Mouse (Mus musculus) embryo, embryonic 11.5 days (tissue): Measurements from ENCODE around the gene Tjp1.

ENCODE experiments used
- DNase-seq: peaks from one replicate; pipeline ENCODE4 v3.0.0-alpha.2; 2012; ENCODE audit warnings: low read depth, low spot score

Tjp1 gene

DNA sequence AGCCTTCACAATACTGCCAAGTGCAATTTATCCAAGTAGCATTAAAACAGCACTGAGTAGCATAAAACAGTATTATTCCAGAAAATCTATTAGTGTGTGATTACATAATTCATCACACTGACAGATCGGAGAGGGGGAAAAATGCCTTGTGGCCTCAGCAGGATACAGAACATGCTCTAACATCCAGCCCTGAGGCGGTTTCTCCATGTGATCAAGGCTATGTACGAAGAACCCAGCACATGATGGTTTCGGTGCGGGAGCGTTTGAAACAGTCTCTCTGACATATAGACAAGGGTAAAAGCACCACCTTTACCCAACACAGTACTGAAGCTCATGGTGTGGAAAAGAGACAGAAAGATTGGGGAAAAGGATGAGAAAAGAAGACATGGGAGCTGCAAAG, 38.4 kb downstream of the Tjp1 start:
- DNase-seq: no peak

DNA sequence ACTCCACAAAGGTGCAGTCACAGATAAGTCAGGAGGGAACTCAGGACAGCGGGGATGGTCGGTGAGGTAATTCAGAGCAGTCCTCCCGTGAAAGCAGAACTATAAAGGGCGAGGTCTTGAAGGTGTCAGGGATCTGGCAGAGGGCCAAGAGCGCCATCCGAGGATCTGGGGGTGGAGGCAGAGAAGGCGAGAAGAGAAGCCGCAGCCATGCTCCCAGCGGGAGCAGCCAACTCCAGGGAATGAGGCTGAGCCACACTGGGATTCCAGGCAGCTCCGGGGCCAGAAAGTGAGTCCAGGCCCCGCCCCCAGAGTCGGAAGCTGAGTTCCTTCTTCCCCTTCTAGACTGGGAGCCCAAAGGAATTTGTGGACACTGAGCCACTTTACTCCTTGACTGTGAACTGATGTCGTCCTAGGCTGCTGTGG, 41.3 kb downstream of the Tjp1 start:
- DNase-seq: no peak

- no peak for DNase-seq
Observed at GRCm38 (mm10) chr7:65484170-65484778, 43.3 kb downstream of the Tjp1 start.

GRCm38 (mm10) chr7:65482216-65482615, 45.4 kb downstream of the Tjp1 start:
- no peak for DNase-seq

DNA sequence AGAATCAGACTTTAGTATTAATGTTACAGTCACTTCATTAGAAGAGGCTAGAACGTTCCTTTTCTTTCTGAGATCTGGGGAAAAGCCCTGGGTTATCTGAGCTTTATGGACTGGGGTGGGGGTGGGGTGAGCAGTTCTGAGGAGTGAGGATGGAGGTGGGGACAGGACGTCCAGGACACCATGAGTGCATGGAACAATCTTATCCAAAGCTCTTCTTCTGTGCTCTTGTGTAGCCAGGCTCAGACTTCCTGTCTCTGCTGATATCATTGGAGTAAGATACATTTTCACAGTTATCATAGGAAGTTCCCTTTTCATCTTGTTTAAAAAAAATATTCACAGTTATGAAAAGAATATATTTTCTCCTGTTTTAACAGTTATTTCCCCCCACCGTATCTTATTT, 55.5 kb downstream of the Tjp1 start:
- DNase-seq: no peak

DNA sequence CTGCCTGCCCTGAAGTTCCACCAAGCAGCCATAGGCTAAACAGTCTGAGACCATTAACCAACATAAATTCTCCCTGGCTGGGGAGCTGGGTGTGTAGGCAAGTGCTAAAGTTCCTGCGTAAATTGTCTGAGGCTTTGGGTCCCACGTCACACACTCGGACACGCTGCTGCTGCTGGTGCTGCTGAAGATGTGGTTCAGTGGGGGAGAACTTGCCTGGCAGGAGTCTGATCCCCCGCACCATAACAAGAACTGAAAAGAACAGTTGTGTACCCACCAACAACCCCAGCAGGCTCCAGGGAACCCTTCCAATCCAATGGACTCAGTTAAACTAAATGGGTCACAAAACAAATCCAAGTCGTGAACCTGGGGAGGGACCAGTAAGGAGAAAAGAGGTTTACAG, 56.2 kb downstream of the Tjp1 start:
- no peak for DNase-seq

- no peak for DNase-seq
Observed at GRCm38 (mm10) chr7:65470214-65470613, 57.4 kb downstream of the Tjp1 start.

DNA sequence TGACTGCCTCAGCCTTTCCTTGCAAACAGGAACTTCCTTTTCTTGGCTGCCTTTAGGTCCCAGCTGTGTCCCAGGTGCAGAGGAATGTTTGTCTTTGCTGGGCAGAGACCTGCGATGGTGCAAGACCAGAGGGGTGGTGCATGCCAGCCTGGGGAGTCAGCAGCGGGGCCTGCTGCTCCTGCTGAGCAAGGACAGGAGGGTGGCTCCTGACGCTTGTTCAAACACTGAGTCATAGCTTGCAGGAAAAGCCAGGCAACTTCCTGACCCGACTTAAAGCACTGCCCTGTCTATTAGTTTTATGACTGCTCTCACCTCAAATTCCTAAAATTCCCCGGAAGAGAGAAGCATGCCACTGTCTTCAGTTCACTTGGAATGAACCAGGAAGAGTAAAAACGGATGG, 57.9 kb downstream of the Tjp1 start:
- no peak for DNase-seq

DNA sequence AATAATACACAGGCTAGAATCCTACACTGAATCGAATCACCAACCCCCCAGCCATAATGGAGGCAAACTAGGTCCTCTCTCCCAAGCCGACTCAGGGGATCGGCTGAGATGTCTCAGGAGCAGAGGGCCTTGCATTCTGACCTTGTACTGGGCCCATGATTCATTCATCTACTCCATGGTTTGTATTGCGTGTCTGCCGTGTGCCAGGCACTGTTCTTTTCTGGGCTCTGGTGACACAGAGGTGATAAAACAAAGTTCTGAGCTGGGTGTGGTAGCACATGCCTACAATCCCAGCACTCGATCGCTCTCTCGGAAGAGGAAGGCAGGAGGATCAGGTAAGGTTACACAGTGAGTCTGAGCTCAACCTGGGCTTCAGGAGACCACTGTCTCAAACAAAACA, 59.4 kb downstream of the Tjp1 start:
- no peak for DNase-seq

DNA sequence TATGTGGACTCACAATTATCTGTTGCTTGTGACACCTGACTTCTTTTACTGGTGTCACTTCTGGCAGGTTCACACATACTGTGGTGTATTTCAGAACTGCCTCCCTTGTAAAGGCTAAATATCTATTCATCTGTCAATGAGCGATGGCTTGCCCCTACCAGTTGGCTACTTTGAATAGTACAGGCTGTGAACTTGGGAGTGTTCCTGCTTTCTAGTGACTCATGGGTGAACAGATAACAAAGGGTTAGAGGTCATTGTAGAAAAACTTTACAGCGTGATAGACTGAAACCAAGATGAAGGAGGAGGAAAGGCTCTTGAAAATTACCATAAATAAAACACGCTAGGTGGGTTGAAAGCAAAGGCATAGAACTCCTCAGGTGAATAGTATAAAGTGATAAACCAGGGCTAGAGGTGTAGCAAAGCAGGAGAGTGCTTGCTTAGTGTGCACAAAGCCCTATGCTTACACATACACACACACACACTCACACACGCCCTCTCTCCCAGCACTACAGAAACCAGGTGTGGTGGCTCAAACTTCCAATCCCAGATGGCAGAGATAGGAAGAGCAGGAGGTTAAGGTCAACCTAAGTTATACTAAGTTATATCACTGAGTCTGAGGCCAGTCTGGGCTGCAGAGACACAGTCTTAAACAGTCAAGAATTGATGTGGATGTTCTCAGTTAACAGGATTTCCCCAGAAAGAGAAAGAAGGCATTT, 60.1 kb downstream of the Tjp1 start:
- no peak for DNase-seq

DNA sequence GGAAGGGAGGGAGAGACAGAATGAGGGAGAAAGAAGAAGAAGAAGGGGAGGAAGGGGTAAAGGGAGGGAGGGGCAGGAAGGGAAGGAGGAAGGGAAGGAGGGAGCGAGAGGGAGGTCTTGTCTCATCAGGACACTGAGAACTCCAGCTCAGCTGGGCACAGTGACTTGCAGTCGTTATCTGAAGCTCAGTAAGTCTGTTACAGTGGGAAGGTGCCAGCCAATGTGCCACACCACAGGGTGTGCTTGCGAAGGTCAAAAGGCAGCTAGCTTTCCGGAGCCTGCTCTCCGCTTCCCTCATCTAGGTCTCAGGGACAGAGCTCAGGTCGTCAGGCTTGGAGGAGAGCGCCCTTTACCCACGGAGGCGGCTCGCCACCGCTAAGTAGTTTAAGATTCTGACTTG, 61.4 kb downstream of the Tjp1 start:
- DNase-seq: no peak

DNA sequence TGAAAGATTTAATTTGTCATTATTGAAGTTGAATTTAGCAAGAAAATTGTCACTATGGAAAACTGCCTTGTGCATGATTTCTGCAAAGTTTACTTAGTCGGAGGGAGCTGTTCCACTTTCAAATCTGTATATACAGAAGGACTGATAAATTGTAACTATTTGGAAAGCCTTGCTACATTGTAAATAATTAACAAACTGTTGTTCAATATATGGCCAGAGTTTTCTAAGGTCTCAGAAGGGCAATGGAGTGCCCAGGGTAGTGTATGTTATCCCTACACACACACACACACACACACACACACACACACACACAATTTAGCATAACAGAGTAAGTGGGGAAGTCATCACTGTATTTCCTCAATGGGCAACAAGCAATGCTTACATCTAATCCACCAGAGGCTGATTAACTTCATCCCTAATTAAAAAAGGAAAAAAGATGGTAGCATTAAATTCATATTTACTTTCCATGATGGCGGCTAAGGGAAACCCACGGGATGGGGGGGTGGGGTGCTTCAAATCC, 63.0 kb downstream of the Tjp1 start:
- no peak for DNase-seq

GRCm38 (mm10) chr7:65463438-65463837, 64.1 kb downstream of the Tjp1 start:
- no peak for DNase-seq

GRCm38 (mm10) chr7:65461412-65461811, 66.2 kb downstream of the Tjp1 start:
- DNase-seq: no peak

DNA sequence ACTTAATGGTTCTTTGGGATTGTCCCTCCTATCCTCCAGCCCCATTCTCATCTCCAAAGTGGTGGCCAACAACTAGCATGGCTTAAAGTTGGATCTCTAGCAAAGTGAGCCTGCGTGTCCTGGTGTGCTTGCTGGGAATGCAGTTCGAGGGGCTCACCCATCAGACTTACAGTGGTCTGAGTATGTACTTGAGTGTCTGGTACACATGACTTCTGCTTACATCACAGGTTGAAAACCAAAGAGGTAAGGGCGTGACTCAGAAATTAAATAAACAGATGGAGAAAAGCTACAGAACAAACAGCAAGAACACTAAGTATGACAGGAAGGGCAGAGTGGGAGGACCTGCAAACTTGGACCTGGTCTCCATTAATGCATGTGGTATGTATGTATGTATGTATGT, 67.4 kb downstream of the Tjp1 start:
- no peak for DNase-seq

- no peak for DNase-seq
Observed at GRCm38 (mm10) chr7:65456031-65456430, 71.5 kb downstream of the Tjp1 start.

DNA sequence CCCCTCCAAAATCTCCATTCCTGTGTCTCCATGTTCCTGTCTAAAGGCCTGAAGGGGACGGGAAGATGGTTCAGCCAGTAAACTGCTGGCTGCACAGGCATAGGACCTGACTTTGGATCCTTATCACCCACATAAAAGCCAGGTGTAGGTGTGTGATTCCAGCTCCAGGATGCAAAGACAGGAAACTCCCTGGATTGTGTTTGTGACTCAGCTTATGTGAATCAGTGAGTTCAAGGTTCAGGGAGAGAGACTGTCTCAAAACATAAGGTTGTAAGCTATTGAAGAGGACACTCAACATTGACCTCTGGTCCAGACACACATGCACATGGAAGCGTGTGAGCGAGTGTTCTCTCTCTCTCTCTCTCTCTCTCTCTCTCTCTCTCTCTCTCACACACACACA, 72.4 kb downstream of the Tjp1 start:
- no peak for DNase-seq

DNA sequence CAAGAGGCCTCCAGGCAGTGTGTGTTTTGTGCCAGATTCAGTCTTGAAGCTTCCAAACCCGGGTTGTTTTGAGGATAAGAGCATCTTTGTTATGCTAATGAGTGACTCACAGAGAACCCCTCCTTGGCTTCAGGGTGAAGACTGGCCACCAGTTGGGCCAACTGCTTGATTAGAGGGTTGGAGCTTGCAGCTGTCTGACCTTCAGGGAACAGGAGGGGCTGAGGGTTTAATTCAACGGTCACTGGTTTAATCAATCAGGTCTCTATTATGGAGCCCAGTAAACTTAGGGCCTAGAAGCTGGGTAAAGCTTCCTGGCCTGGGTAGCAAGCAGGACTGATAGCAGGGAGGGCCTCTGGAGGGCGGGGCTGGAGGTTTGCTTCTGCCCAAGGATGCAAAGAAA, 73.3 kb downstream of the Tjp1 start:
- no peak for DNase-seq

GRCm38 (mm10) chr7:65452246-65452645, 75.3 kb downstream of the Tjp1 start:
- DNase-seq: no peak

GRCm38 (mm10) chr7:65450158-65450557, 77.4 kb downstream of the Tjp1 start:
- no peak for DNase-seq

DNA sequence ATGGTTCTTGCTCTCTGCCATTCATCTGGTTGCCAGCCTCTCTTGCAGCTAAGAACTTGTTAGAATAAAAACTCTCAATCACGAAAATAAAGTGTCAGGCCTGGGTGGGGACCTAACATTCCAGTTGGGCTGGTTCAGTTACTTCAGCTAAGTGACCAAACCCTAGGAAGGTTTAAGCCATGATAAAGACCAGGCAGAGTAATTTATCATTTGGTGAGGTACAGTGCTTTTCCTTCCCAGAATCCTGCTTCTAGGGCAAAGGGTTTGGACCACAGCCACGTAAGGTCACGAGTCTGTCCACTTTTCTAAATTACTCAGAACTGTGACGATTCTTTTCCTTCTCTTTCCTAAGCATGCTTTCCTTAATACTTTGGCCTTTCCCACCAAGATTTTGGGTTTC, 86.1 kb downstream of the Tjp1 start:
- DNase-seq: no peak

- DNase-seq: no peak
Observed at GRCm38 (mm10) chr7:65439518-65439917, 88.1 kb downstream of the Tjp1 start.

GRCm38 (mm10) chr7:65438146-65438545, 89.4 kb downstream of the Tjp1 start:
- DNase-seq: no peak
